Mouse (Mus musculus) cerebellum, adult 9-11 months (tissue): ENCODE data around the gene Tpm3.

Source experiments
- DNase-seq: peaks from one replicate; pipeline ENCODE4 v3.0.0; 2022

Gene Tpm3

GRCm38 (mm10) chr3:90072294-90072693, at the start of gene Tpm3:
Gene Tpm3, plus strand, starts transcription at chr3:90072649.
- no peak for DNase-seq

GRCm38 (mm10) chr3:90034653-90035052, 37.8 kb upstream of the Tpm3 start:
- DNase-seq, result no peak

- no peak for DNase-seq
These were observed 36.2 kb upstream of the Tpm3 start for GRCm38 (mm10) chr3:90036263-90036662.

- DNase-seq, result no peak
These were observed 22.8 kb upstream of the Tpm3 start for GRCm38 (mm10) chr3:90049691-90050090.

GRCm38 (mm10) chr3:90051441-90052350, 20.8 kb upstream of the Tpm3 start, which contains the start of gene 4933434E20Rik:
Gene 4933434E20Rik, plus strand, starts transcription at chr3:90051636.
- no peak for DNase-seq

GRCm38 (mm10) chr3:90052351-90053241, 19.9 kb upstream of the Tpm3 start, which contains the start of gene Ubap2l:
Gene Ubap2l, minus strand, starts transcription at chr3:90052628.
- DNase-seq, result peak; percentile 97

- no peak for DNase-seq
These were observed 10.9 kb upstream of the Tpm3 start for GRCm38 (mm10) chr3:90061549-90061948.

GRCm38 (mm10) chr3:90062539-90062938, 9.9 kb upstream of the Tpm3 start:
- DNase-seq, result no peak

GRCm38 (mm10) chr3:90064383-90064782, 8.1 kb upstream of the Tpm3 start:
- DNase-seq, result no peak

GRCm38 (mm10) chr3:90065553-90065952, 6.9 kb upstream of the Tpm3 start:
- no peak for DNase-seq

- DNase-seq, result no peak
These were observed 4.6 kb upstream of the Tpm3 start for GRCm38 (mm10) chr3:90067851-90068250.

- DNase-seq, result no peak
These were observed 2.8 kb upstream of the Tpm3 start for GRCm38 (mm10) chr3:90069688-90070087.

- peak; percentile 67 for DNase-seq
These were observed 4.7 kb downstream of the Tpm3 start for GRCm38 (mm10) chr3:90076921-90077716.

- DNase-seq, result no peak
These were observed 5.8 kb downstream of the Tpm3 start for GRCm38 (mm10) chr3:90078224-90078623.

- DNase-seq, result peak; percentile 92
These were observed 6.8 kb downstream of the Tpm3 start for GRCm38 (mm10) chr3:90079133-90079762.

- DNase-seq, result peak; percentile 61
These were observed 7.5 kb downstream of the Tpm3 start for GRCm38 (mm10) chr3:90079763-90080497.

GRCm38 (mm10) chr3:90080498-90080863, 8.0 kb downstream of the Tpm3 start:
- DNase-seq, result no peak

- DNase-seq, result no peak
These were observed 9.2 kb downstream of the Tpm3 start for GRCm38 (mm10) chr3:90081365-90082240.

- DNase-seq, result peak; percentile 33
These were observed 10.6 kb downstream of the Tpm3 start for GRCm38 (mm10) chr3:90083034-90083433.

- DNase-seq, result no peak
These were observed 11.4 kb downstream of the Tpm3 start for GRCm38 (mm10) chr3:90083698-90084324.
